Mouse (Mus musculus): ENCODE data around the gene Pten.

DNA sequence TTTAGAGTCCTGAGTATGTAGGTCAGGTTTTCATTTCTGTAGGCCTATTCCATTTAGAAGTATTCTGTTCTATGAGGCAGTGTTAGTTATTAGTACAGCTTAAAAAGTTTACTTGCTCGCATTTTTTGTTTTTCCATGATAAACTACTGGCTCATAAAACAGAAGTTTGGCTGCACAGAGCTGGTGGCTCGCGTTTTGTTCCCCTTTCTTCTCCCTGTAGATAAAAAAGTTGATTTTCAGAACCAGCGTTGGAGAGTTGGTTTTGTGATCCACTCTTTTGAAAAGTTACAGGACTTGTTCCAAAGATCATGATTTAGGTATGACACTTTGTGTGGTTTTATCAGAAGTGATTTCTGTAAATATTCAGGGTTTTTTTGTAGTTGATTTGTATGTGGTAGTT, 5.2 kb downstream of the Pten start:
- TF ChIP-seq GATA1 (IDR thresholded peaks at IDR 0.05; ENCODE audit: borderline replicate concordance, low read length) (no peak), FLI1 (IDR thresholded peaks at IDR 0.05; ENCODE audit: low read length) (no peak)
